Mouse (Mus musculus) layer of hippocampus, postnatal 14 days (tissue): ENCODE results near the gene Mthfs. TPM values are rescaled to one million over a fixed set of nuclear protein-coding genes. Genes with fewer than 3 reads are reported as not detected.

ENCODE experiments used
- total RNA-seq, 2 experiments: library from RNA; stranded (reverse); gene quantifications; 2 replicates each; pipeline ENCODE4 v1.2.3; 2021

Gene Mthfs
- total RNA-seq, 2 experiments from 2014 or later: 32.6 to 36.8 TPM

Other genes with a start within 250 kb of the Mthfs start
- under 1 TPM in 1 of 2 experiments, not detected in 1; 0.18 TPM for gene Trim43b, start 117.8 kb upstream of the Mthfs start, total RNA-seq
- not detected for gene Bcl2a1b, start 11.5 kb upstream of the Mthfs start, total RNA-seq
- not detected for gene Gm29094, start 11.3 kb upstream of the Mthfs start, total RNA-seq